Mouse (Mus musculus) heart, postnatal 4 days (tissue): ENCODE results near the gene Arpp21. TPM values are rescaled to one million over a fixed set of nuclear protein-coding genes. Genes with fewer than 3 reads are reported as not detected.

Experiments
- microRNA-seq, 2 experiments: library from miRNA; unstranded; fragments of <30 nt; microRNA quantifications; one replicate each; pipeline ENCODE4 v1.2.0; 2021 to 2022
- total RNA-seq, 2 experiments: library from RNA; stranded (reverse); gene quantifications; 2 replicates each; pipeline ENCODE4 v1.2.3; 2021

The Arpp21 gene
- total RNA-seq, 2 experiments from 2014 or later: 2.4 to 4.6 TPM

Small RNA genes lying within 50 kb of the gene (microRNA-seq; reads per million reads assigned to microRNA genes)
- gene Mir128-2: 35.6 to 53.6 reads per million in 2 experiments
